8 mouse cellular contexts compared by ENCODE assay signal in the genomic region with DNA sequence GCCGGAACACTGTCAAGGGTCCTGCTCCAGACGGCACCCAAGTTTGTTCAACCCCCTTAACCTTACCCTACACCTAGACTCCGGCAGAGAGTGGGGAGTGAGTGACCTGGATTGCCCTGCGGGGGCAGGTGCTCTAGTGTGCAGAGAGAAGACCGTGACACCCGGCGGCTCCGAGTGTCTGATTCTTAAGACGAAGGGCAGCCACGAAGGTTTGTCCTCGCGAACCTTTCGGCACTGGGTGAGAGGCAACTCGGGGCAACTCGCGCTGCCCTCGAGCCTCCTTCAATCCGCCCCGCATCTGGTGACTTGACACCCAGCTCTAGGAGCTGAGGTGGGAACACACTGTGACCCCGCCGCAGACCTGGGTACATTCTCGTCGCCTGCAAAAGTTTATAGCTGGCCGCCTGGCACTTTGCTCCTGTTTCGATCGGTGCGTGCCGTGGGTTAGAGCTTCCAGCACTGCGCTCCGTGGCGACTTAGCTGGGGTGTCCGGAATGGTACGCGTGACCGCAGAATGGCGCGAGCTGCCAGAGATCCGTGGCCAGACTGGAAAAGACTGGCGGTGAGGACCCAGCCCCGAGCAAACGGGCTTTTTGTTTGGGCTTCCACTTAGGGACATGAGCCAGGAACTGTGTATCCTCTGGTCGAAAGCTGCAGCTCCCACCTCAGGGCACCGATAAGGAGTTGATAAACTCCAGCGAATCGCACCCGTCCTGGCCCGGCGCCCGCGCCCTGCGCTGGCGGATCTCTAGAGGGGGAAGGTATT. TPM values are rescaled to one million over a fixed set of nuclear protein-coding genes. Genes with fewer than 3 reads are reported as not detected.
DNase-seq lines count a peak whose midpoint lies in the region; ATAC-seq lines count a peak whose summit lies in the region.

No protein-coding gene starts in this region.

- H3K36me3 ChIP-seq in forebrain, embryonic 14.5 days (ENCODE audit: control insufficient read depth, insufficient read depth, low read length), result no peaks in the 10 kb centered on the region
- H3K36me3 ChIP-seq in hindbrain, embryonic 11.5 days (ENCODE audit: control insufficient read depth, insufficient read depth, low read length), result no peaks in the 10 kb centered on the region
- H3K36me3 ChIP-seq in liver, embryonic 11.5 days (ENCODE audit: control insufficient read depth, insufficient read depth, low read length), result no peaks in the 10 kb centered on the region
- H3K36me3 ChIP-seq in neural tube, embryonic 12.5 days, result no peaks in the 10 kb centered on the region

- H3K4me2 ChIP-seq in forebrain, embryonic 14.5 days (ENCODE audit: low read length), result peak overlapping the region; percentile 89
- H3K4me2 ChIP-seq in hindbrain, embryonic 11.5 days (replicated peaks; ENCODE audit: low read depth, low read length), result peak overlapping the region; percentile 75
- peak overlapping the region; percentile 92 for H3K4me2 ChIP-seq in liver, embryonic 11.5 days
- H3K4me2 ChIP-seq in neural tube, embryonic 12.5 days (replicated peaks), result peak overlapping the region; percentile 94

- H3K9me3 ChIP-seq in forebrain, embryonic 14.5 days (replicated peaks; ENCODE audit: control insufficient read depth, low read length), result no peaks in the 10 kb centered on the region
- H3K9me3 ChIP-seq in hindbrain, embryonic 11.5 days (ENCODE audit: control insufficient read depth, low read length), result no peaks in the 10 kb centered on the region
- H3K9me3 ChIP-seq in liver, embryonic 11.5 days (ENCODE audit: control insufficient read depth, low read length), result no peaks in the 10 kb centered on the region
- H3K9me3 ChIP-seq in neural tube, embryonic 12.5 days, result no peaks in the 10 kb centered on the region

- WGBS in forebrain, embryonic 14.5 days, result 1% methylated on average over 52 of the region's 52 CpGs
- WGBS in hindbrain, embryonic 11.5 days, result 1% methylated on average over 52 of the region's 52 CpGs
- WGBS in liver, embryonic 11.5 days, result 2% methylated on average over 52 of the region's 52 CpGs
- WGBS in neural tube, embryonic 12.5 days, result 2% methylated on average over 52 of the region's 52 CpGs

- DNase-seq in B cell, adult 2 months, result peak; percentile 35 to 39
- peak; percentile 71 to 91 for DNase-seq in adrenal gland, adult (ENCODE audit: inconsistent age in 2 of 2, low spot score in 1 of 2)
- DNase-seq in forebrain, embryonic 14.5 days (ENCODE audit: low spot score), result peak; percentile 17
- DNase-seq in hindbrain, embryonic 11.5 days (ENCODE audit: low spot score), result peak; percentile 61
- DNase-seq in liver, embryonic 11.5 days (ENCODE audit: low spot score), result peak; percentile 47
- DNase-seq in yolk sac, embryonic 10.5 days (ENCODE audit: low spot score), result peak; percentile 24
- DNase-seq in adipocyte (ENCODE audit: low spot score), result no peak

- ATAC-seq in forebrain, embryonic 14.5 days, result no peak
- no peak for ATAC-seq in hindbrain, embryonic 11.5 days (ENCODE audit: low FRiP score)
- ATAC-seq in liver, embryonic 11.5 days (replicated peaks; ENCODE audit: low FRiP score), result no peak
- no peak for ATAC-seq in neural tube, embryonic 12.5 days (ENCODE audit: low FRiP score, low read depth)

- H3K27ac ChIP-seq in forebrain, embryonic 14.5 days (ENCODE audit: low read depth, low read length), result no peak overlapping the region
- no peak overlapping the region for H3K27ac ChIP-seq in hindbrain, embryonic 11.5 days (ENCODE audit: low read depth, low read length)
- no peak overlapping the region for H3K27ac ChIP-seq in liver, embryonic 11.5 days (ENCODE audit: low read depth, low read length)
- no peak overlapping the region for H3K27ac ChIP-seq in neural tube, embryonic 12.5 days

- peaks cover 18% of the 10 kb centered on the region for H3K4me1 ChIP-seq in forebrain, embryonic 14.5 days (ENCODE audit: control insufficient read depth, insufficient read depth, low read length)
- peaks cover 9% of the 10 kb centered on the region; the same call in 1 of the 2 replicates for H3K4me1 ChIP-seq in hindbrain, embryonic 11.5 days (replicated peaks; ENCODE audit: control insufficient read depth, insufficient read depth, low read length)
- peaks cover 9% of the 10 kb centered on the region for H3K4me1 ChIP-seq in liver, embryonic 11.5 days (replicated peaks; ENCODE audit: control insufficient read depth, insufficient read depth, low read length)
- peaks cover 30% of the 10 kb centered on the region for H3K4me1 ChIP-seq in neural tube, embryonic 12.5 days

- peak overlapping the region; percentile 48 for H3K4me3 ChIP-seq in forebrain, embryonic 14.5 days (ENCODE audit: low read depth, low read length)
- H3K4me3 ChIP-seq in hindbrain, embryonic 11.5 days (ENCODE audit: low read depth, low read length), result peak overlapping the region; percentile 46
- H3K4me3 ChIP-seq in liver, embryonic 11.5 days (ENCODE audit: low read depth, low read length), result peak overlapping the region; percentile 60
- peak overlapping the region; percentile 51 for H3K4me3 ChIP-seq in neural tube, embryonic 12.5 days

- H3K27me3 ChIP-seq in forebrain, embryonic 14.5 days (replicated peaks; ENCODE audit: control insufficient read depth, insufficient read depth, low read length), result peaks cover 54% of the 10 kb centered on the region
- H3K27me3 ChIP-seq in hindbrain, embryonic 11.5 days (ENCODE audit: control insufficient read depth, insufficient read depth, low read length), result peaks cover 39% of the 10 kb centered on the region
- peaks cover 62% of the 10 kb centered on the region for H3K27me3 ChIP-seq in liver, embryonic 11.5 days (replicated peaks; ENCODE audit: control insufficient read depth, insufficient read depth, low read length)
- H3K27me3 ChIP-seq in neural tube, embryonic 12.5 days (replicated peaks), result peaks cover 69% of the 10 kb centered on the region

- H3K9ac ChIP-seq in forebrain, embryonic 14.5 days (ENCODE audit: low read length), result peak overlapping the region; percentile 47; the same call in 1 of the 2 replicates
- H3K9ac ChIP-seq in hindbrain, embryonic 11.5 days (ENCODE audit: low read depth, low read length), result no peak overlapping the region
- peak overlapping the region; percentile 2; the same call in 1 of the 2 replicates for H3K9ac ChIP-seq in liver, embryonic 11.5 days (ENCODE audit: low read depth, low read length)
- H3K9ac ChIP-seq in neural tube, embryonic 12.5 days, result peak overlapping the region; percentile 26; the same call in 1 of the 2 replicates

RNA-seq across cellular contexts. Expression of a gene that starts 1.5 kb away (rescaled TPM):
- 6.1 and 6.4 TPM in 2 replicates for polyA plus RNA-seq in forebrain, embryonic 14.5 days (2014; fragmentation: Nextera tagmentation; extraction: Ambion mirVana)
- 6.4 and 8.4 TPM in 2 replicates for polyA plus RNA-seq in hindbrain, embryonic 11.5 days (2014; fragmentation: Nextera tagmentation; extraction: Ambion mirVana)
- polyA plus RNA-seq in liver, embryonic 11.5 days (2014; fragmentation: Nextera tagmentation; extraction: Ambion mirVana), result 7.3 and 8.1 TPM in 2 replicates
- polyA plus RNA-seq in neural tube, embryonic 12.5 days (2016; fragmentation: Nextera tagmentation; extraction: Ambion mirVana), result 3.6 and 4.3 TPM in 2 replicates
